In genomic region chr13:104799067-104799466, GRCm38 (mm10) we compare ENCODE assay signal across 28 mouse cellular contexts. TPM values are rescaled to one million over a fixed set of nuclear protein-coding genes. Genes with fewer than 3 reads are reported as not detected.
A peak's percentile ranks its signal among the peaks of the same experiment; 100 is the strongest.
DNase-seq lines count a peak whose midpoint lies in the region; ATAC-seq and TF ChIP-seq lines count a peak whose summit lies in the region.
"Had no signal": no experiment of that assay in that cellular context is flagged by ENCODE, and none has a peak within 500 bp of the region (broad histone marks: within the 10 kb centered on the region; RNA-seq: fewer than 3 reads in every experiment).

No protein-coding gene starts in this region.

- WGBS in kidney, embryonic 15.5 days, result 82% methylated on average over 8 of the region's 8 CpGs
- WGBS in kidney, embryonic 14.5 days, result 79% methylated on average over 8 of the region's 8 CpGs
- 82% methylated on average over 8 of the region's 8 CpGs for WGBS in intestine, embryonic 15.5 days
- 52% methylated on average over 8 of the region's 8 CpGs for WGBS in intestine, postnatal 0 days

- no peak overlapping the region for H3K4me3 ChIP-seq in kidney, embryonic 15.5 days (replicated peaks)
- no peak overlapping the region for H3K4me3 ChIP-seq in kidney, embryonic 14.5 days (ENCODE audit: low read length)
- H3K4me3 ChIP-seq in intestine, embryonic 15.5 days (replicated peaks), result no peak overlapping the region
- no peak overlapping the region for H3K4me3 ChIP-seq in intestine, postnatal 0 days (ENCODE audit: low read depth, low read length)
- no peak overlapping the region for H3K4me3 ChIP-seq in left cerebral cortex, adult 2 months
- H3K4me3 ChIP-seq: embryonic facial prominence, embryonic 13.5 days; embryonic facial prominence, embryonic 15.5 days; erythroblast, embryonic 14.5 days; forebrain, embryonic 10.5 days; forebrain, embryonic 12.5 days had no signal

- DNase-seq in cerebellum, adult 11 months, result no peak
- DNase-seq in left cerebral cortex, adult 2 months (ENCODE audit: extremely low spot score in 1 of 2, low spot score in 2 of 2), result no peak
- DNase-seq: adrenal gland, adult 8-10 months; adrenal gland, postnatal 14 days; adrenal gland, postnatal 36 days; B cell, adult 2 months; cerebellum, adult 18-20 months; cerebellum, adult 8-10 months; cerebellum, adult 9-11 months; cerebellum, postnatal 14 days; cerebellum, postnatal 36 days; embryo, embryonic 11 days had no signal

- H3K4me1 ChIP-seq in kidney, embryonic 15.5 days, result 0 out of 2 replicates have a peak, but pooled peaks cover 6% of the 10 kb centered on the region
- H3K4me1 ChIP-seq in kidney, embryonic 14.5 days (ENCODE audit: control insufficient read depth, insufficient read depth, low read length), result no peaks in the 10 kb centered on the region
- H3K4me1 ChIP-seq in intestine, embryonic 15.5 days (replicated peaks), result no peaks in the 10 kb centered on the region
- no peaks in the 10 kb centered on the region for H3K4me1 ChIP-seq in intestine, postnatal 0 days (replicated peaks; ENCODE audit: control insufficient read depth, insufficient read depth, low read length)
- H3K4me1 ChIP-seq: embryonic facial prominence, embryonic 13.5 days; embryonic facial prominence, embryonic 15.5 days; forebrain, embryonic 10.5 days; forebrain, embryonic 12.5 days had no signal

- H3K9me3 ChIP-seq in kidney, embryonic 15.5 days (replicated peaks), result no peaks in the 10 kb centered on the region
- no peaks in the 10 kb centered on the region for H3K9me3 ChIP-seq in kidney, embryonic 14.5 days (ENCODE audit: control insufficient read depth, low read length)
- no peaks in the 10 kb centered on the region for H3K9me3 ChIP-seq in intestine, embryonic 15.5 days
- no peaks in the 10 kb centered on the region for H3K9me3 ChIP-seq in intestine, postnatal 0 days (ENCODE audit: control insufficient read depth)
- H3K9me3 ChIP-seq: embryonic facial prominence, embryonic 13.5 days; embryonic facial prominence, embryonic 15.5 days; forebrain, embryonic 10.5 days; forebrain, embryonic 12.5 days; G1E had no signal

- ATAC-seq in kidney, embryonic 15.5 days (replicated peaks; ENCODE audit: low FRiP score), result no peak
- ATAC-seq in kidney, embryonic 14.5 days (ENCODE audit: low FRiP score, low TSS enrichment), result no peak
- peak; percentile 58 for ATAC-seq in intestine, embryonic 15.5 days
- peak; percentile 65 for ATAC-seq in intestine, postnatal 0 days
- ATAC-seq: activated CD4-positive, CD25-positive, alpha-beta regulatory T cell, adult 4 months; CD4-positive, CD25-positive, alpha-beta regulatory T cell, adult 4 months; forebrain, embryonic 14.5 days; forebrain, embryonic 16.5 days; Patski had no signal

- H3K27ac ChIP-seq in kidney, embryonic 15.5 days, result peak overlapping the region; percentile 64; the same call in 1 of the 2 replicates
- no peak overlapping the region for H3K27ac ChIP-seq in kidney, embryonic 14.5 days (ENCODE audit: low read depth, low read length)
- no peak overlapping the region for H3K27ac ChIP-seq in intestine, embryonic 15.5 days
- no peak overlapping the region for H3K27ac ChIP-seq in intestine, postnatal 0 days (ENCODE audit: low read depth, low read length)
- H3K27ac ChIP-seq in left cerebral cortex, adult 2 months, result no peak overlapping the region
- H3K27ac ChIP-seq: embryonic facial prominence, embryonic 13.5 days; embryonic facial prominence, embryonic 15.5 days; forebrain, embryonic 10.5 days; forebrain, embryonic 12.5 days had no signal

- H3K9ac ChIP-seq in kidney, embryonic 15.5 days, result no peak overlapping the region
- no peak overlapping the region for H3K9ac ChIP-seq in kidney, embryonic 14.5 days (ENCODE audit: low read depth, low read length)
- no peak overlapping the region for H3K9ac ChIP-seq in intestine, embryonic 15.5 days
- no peak overlapping the region for H3K9ac ChIP-seq in intestine, postnatal 0 days (ENCODE audit: low read depth, low read length)
- H3K9ac ChIP-seq: embryonic facial prominence, embryonic 13.5 days; embryonic facial prominence, embryonic 15.5 days; forebrain, embryonic 12.5 days had no signal

- peaks cover 33% of the 10 kb centered on the region for H3K36me3 ChIP-seq in kidney, embryonic 15.5 days
- peaks cover 22% of the 10 kb centered on the region for H3K36me3 ChIP-seq in kidney, embryonic 14.5 days (ENCODE audit: control insufficient read depth, insufficient read depth, low read length)
- no peaks in the 10 kb centered on the region for H3K36me3 ChIP-seq in intestine, embryonic 15.5 days
- peaks cover 14% of the 10 kb centered on the region for H3K36me3 ChIP-seq in intestine, postnatal 0 days (ENCODE audit: control insufficient read depth, insufficient read depth)

- intact Hi-C loops in left cerebral cortex, adult 2 months (cut with DNase I), result no loop called here

- H3K27me3 ChIP-seq in kidney, embryonic 15.5 days, result no peaks in the 10 kb centered on the region
- no peaks in the 10 kb centered on the region for H3K27me3 ChIP-seq in kidney, embryonic 14.5 days (ENCODE audit: control insufficient read depth, insufficient read depth, low read length)
- no peaks in the 10 kb centered on the region for H3K27me3 ChIP-seq in intestine, embryonic 15.5 days (replicated peaks)
- H3K27me3 ChIP-seq in intestine, postnatal 0 days (replicated peaks; ENCODE audit: control insufficient read depth, insufficient read depth, low read length), result no peaks in the 10 kb centered on the region
- H3K27me3 ChIP-seq: CH12.LX; embryonic facial prominence, embryonic 13.5 days; embryonic facial prominence, embryonic 15.5 days; forebrain, embryonic 12.5 days; Patski had no signal

- H3K4me2 ChIP-seq in kidney, embryonic 15.5 days, result no peak overlapping the region
- no peak overlapping the region for H3K4me2 ChIP-seq in kidney, embryonic 14.5 days (replicated peaks; ENCODE audit: low read depth, low read length)
- no peak overlapping the region for H3K4me2 ChIP-seq in intestine, embryonic 15.5 days (replicated peaks)
- peak overlapping the region; percentile 47 for H3K4me2 ChIP-seq in intestine, postnatal 0 days (replicated peaks; ENCODE audit: low read depth)
- H3K4me2 ChIP-seq: embryonic facial prominence, embryonic 13.5 days; embryonic facial prominence, embryonic 15.5 days; forebrain, embryonic 12.5 days had no signal

- no peak for TF ChIP-seq CTCF in intestine, postnatal 0 days (IDR thresholded peaks at IDR 0.05; ENCODE audit: low read depth)
- no peak for TF ChIP-seq CTCF in left cerebral cortex, adult 2 months (IDR thresholded peaks at IDR 0.05)

RNA-seq across cellular contexts. Expression of gene Srek1ip1, which starts 6.8 kb away (rescaled TPM):
- 25.2 and 28.1 TPM in 2 replicates for polyA plus RNA-seq in kidney, embryonic 15.5 days (2015; fragmentation: Nextera tagmentation; extraction: Ambion mirVana)
- polyA plus RNA-seq in kidney, embryonic 14.5 days (2014; fragmentation: Nextera tagmentation; extraction: Ambion mirVana), result 29.0 and 32.1 TPM in 2 replicates
- 22.9 and 23.8 TPM in 2 replicates for polyA plus RNA-seq in intestine, embryonic 15.5 days (2015; fragmentation: Nextera tagmentation; extraction: Ambion mirVana)
- polyA plus RNA-seq in intestine, postnatal 0 days (2015; fragmentation: Nextera tagmentation; extraction: Ambion mirVana), result 23.3 and 27.7 TPM in 2 replicates
- total RNA-seq in left cerebral cortex, adult 2 months (2021), result 10 to 100 TPM; 18.9 to 19.3 TPM

RNA-seq across cellular contexts. Expression of gene Cwc27, which starts 17.9 kb away (rescaled TPM):
- polyA plus RNA-seq in kidney, embryonic 15.5 days (2015; fragmentation: Nextera tagmentation; extraction: Ambion mirVana), result 29.6 and 31.7 TPM in 2 replicates
- polyA plus RNA-seq in kidney, embryonic 14.5 days (2014; fragmentation: Nextera tagmentation; extraction: Ambion mirVana), result 35.3 and 37.2 TPM in 2 replicates
- 27.4 and 28.3 TPM in 2 replicates for polyA plus RNA-seq in intestine, embryonic 15.5 days (2015; fragmentation: Nextera tagmentation; extraction: Ambion mirVana)
- polyA plus RNA-seq in intestine, postnatal 0 days (2015; fragmentation: Nextera tagmentation; extraction: Ambion mirVana), result 15.6 and 16.2 TPM in 2 replicates
- 10 to 100 TPM; 18.9 to 25.1 TPM for total RNA-seq in left cerebral cortex, adult 2 months (2021)

Comparison
In these comparisons a context has a peak if more than half of its experiments do, and no peak if none do; other contexts are left out.
1. ATAC-seq: peak in intestine, embryonic 15.5 days (single experiment) and intestine, postnatal 0 days (single experiment); none in kidney, embryonic 15.5 days (single experiment) and kidney, embryonic 14.5 days (single experiment).